In genomic region chr9:100071141-100071540, GRCm38 (mm10) we compare ENCODE assay signal across 24 mouse cellular contexts.
DNase-seq lines count a peak whose midpoint lies in the region; ATAC-seq lines count a peak whose summit lies in the region.
"Had no signal": no experiment of that assay in that cellular context is flagged by ENCODE, and none has a peak within 500 bp of the region (broad histone marks: within the 10 kb centered on the region; RNA-seq: fewer than 3 reads in every experiment).

No protein-coding gene starts in this region.

- no peak overlapping the region for H3K9ac ChIP-seq in kidney, embryonic 15.5 days
- H3K9ac ChIP-seq: embryonic facial prominence, embryonic 12.5 days; embryonic facial prominence, embryonic 15.5 days; forebrain, postnatal 0 days; hindbrain, embryonic 13.5 days had no signal

- H3K9me3 ChIP-seq in kidney, embryonic 15.5 days (replicated peaks) = no peaks in the 10 kb centered on the region
- H3K9me3 ChIP-seq: embryonic facial prominence, embryonic 12.5 days; embryonic facial prominence, embryonic 15.5 days; hindbrain, embryonic 10.5 days; hindbrain, embryonic 13.5 days had no signal

- no peak overlapping the region for H3K27ac ChIP-seq in kidney, embryonic 15.5 days
- H3K27ac ChIP-seq: embryonic facial prominence, embryonic 12.5 days; embryonic facial prominence, embryonic 15.5 days; gastrocnemius, adult 2 months; hindbrain, embryonic 10.5 days; hindbrain, embryonic 13.5 days had no signal

- intact Hi-C loops in left cerebral cortex, postnatal 4 days (cut with DNase I) = no loop called here

- H3K36me3 ChIP-seq in kidney, embryonic 15.5 days = no peaks in the 10 kb centered on the region
- H3K36me3 ChIP-seq: embryonic facial prominence, embryonic 12.5 days; embryonic facial prominence, embryonic 15.5 days; hindbrain, embryonic 10.5 days; hindbrain, embryonic 13.5 days had no signal

- WGBS in kidney, embryonic 15.5 days = 83% methylated on average over 5 of the region's 5 CpGs

- H3K27me3 ChIP-seq in kidney, embryonic 15.5 days = no peaks in the 10 kb centered on the region
- H3K27me3 ChIP-seq: embryonic facial prominence, embryonic 12.5 days; embryonic facial prominence, embryonic 15.5 days; hindbrain, embryonic 13.5 days; Patski had no signal

- H3K4me1 ChIP-seq in kidney, embryonic 15.5 days = no peaks in the 10 kb centered on the region
- H3K4me1 ChIP-seq: embryonic facial prominence, embryonic 12.5 days; embryonic facial prominence, embryonic 15.5 days; hindbrain, embryonic 10.5 days; hindbrain, embryonic 13.5 days had no signal

- peak; percentile 40 for DNase-seq in kidney, adult 11 months
- peak; percentile 50 to 58 for DNase-seq in kidney, adult 8-10 months
- DNase-seq in kidney, postnatal 4 days = no peak
- DNase-seq in kidney, postnatal 36 days = peak; percentile 58 to 61
- no peak for DNase-seq in left cerebral cortex, postnatal 4 days
- DNase-seq: adrenal gland, postnatal 10 days; adrenal gland, postnatal 36 days; cerebellum, adult 2 months; cerebellum, adult 9-11 months; cerebellum, postnatal 25 days; forebrain, postnatal 0 days; gastrocnemius, adult 2 months; gastrocnemius, postnatal 14 days; heart, adult 11 months; heart, postnatal 36 days had no signal

- no peak overlapping the region for H3K4me2 ChIP-seq in kidney, embryonic 15.5 days
- H3K4me2 ChIP-seq: embryonic facial prominence, embryonic 12.5 days; embryonic facial prominence, embryonic 15.5 days; heart, embryonic 11.5 days; hindbrain, embryonic 13.5 days had no signal

- H3K4me3 ChIP-seq in kidney, embryonic 15.5 days (replicated peaks) = no peak overlapping the region
- H3K4me3 ChIP-seq: embryonic facial prominence, embryonic 12.5 days; embryonic facial prominence, embryonic 15.5 days; gastrocnemius, adult 2 months; hindbrain, embryonic 10.5 days; hindbrain, embryonic 13.5 days had no signal

- ATAC-seq in kidney, embryonic 15.5 days (replicated peaks; ENCODE audit: low FRiP score) = no peak
- ATAC-seq: forebrain, embryonic 14.5 days; forebrain, postnatal 0 days; hindbrain, embryonic 16.5 days; Patski had no signal

Comparison
In these comparisons a context has a peak if more than half of its experiments do, and no peak if none do; other contexts are left out.
1. DNase-seq: peak in kidney, adult 11 months (single experiment), kidney, adult 8-10 months (2 of 2) and kidney, postnatal 36 days (2 of 2); none in kidney, postnatal 4 days (0 of 2) and left cerebral cortex, postnatal 4 days (single experiment).